Mouse (Mus musculus) megakaryocyte, adult 5-6 weeks (primary cell): ENCODE data around the gene Aff1. TPM values are rescaled to one million over a fixed set of nuclear protein-coding genes. Genes with fewer than 3 reads are reported as not detected.

Experiments used
- ATAC-seq: 2 replicates; pipeline ENCODE4 v1.8.0; 2016; ENCODE audit warnings: mild to moderate bottlenecking, inconsistent platforms; ENCODE audit not compliant: poor library complexity, severe bottlenecking
- total RNA-seq, 2 experiments: library from RNA; stranded (forward) in 1 of 2; stranded (reverse) in 1 of 2; fragments of 153-499, 151-499 nt in 1 of 2; fragments of 221-1000, 200-1000 nt in 1 of 2; gene quantifications; 2 replicates each; pipeline versions ENCODE4 v1.2.3 to v1.2.4; 2015 to 2017

Gene Aff1
- total RNA-seq, 2 experiments from 2014 or later = 16.3 to 45.0 TPM

DNA sequence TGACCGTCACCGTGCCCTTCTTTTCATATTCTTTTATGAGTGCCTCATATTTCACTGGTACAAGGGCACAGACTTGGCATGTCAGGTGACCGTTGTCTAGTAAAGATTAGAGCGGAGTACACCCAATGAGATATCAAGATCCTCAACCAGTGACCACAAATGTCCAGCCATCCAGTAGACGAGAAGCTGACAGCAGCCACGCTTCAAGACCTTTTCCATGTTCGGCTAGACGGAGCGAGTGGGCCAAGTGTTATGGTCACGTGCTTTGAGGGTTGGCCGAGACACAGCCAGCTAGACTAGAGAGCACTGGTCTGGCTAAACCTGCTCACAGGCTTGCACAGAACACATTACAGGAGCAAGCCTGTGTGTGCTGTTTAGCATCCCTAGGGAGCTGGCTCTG lies 168.4 kb downstream of the Aff1 start:
- ATAC-seq = no peak

DNA sequence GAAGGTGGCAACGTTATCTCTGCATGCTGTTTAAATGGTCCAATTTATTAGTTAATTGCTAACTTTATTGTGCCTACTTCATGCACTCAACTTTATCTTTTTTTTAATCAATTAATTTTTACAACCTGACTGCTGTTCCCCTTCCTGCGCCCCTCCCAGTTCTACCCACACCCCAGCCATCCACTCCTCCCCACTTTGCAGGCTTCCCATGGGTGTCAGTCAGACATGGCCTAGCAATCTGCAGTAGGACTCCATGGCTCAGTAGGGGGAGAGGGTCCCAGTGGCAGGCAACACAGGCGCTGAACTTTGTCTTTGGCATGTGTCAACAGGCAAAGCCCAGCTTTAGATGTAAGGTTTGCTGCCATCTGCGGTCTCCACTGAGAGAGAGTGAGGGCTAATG lies 171.6 kb downstream of the Aff1 start:
- no peak for ATAC-seq

- ATAC-seq = no peak
Measured at GRCm38 (mm10) chr5:103889766-103890165, 197.6 kb downstream of the Aff1 start.

DNA sequence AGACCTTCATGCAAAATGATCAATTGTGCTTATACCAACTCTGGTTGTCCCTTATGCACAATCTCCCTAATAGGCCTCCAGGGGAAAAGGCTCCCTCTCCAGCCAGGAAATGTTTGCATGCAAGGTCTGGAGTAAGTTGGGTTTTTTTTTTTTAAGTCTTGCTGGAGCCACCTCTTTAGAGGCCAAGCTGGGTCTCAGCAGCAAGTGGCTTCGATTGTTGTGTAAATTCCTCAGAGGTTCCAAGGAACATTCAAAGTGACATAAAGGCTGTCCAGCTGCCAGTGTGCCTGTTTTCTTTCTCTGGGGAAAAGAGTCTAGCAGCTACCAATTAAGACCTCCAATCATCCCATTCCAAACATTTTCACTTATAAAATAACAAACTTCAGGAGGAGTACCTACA lies 206.1 kb downstream of the Aff1 start:
- no peak for ATAC-seq

Other genes with a start within 250 kb of the Aff1 start
- not detected in 2 replicates for gene Slc10a6, start 63.0 kb upstream of the Aff1 start, total RNA-seq (2015)
- not detected in 2 replicates for gene Slc10a6, start 63.0 kb upstream of the Aff1 start, total RNA-seq (2017)
- not detected in 2 replicates for gene 1700016H13Rik, start 36.4 kb upstream of the Aff1 start, total RNA-seq (2015)
- not detected in 2 replicates for gene 1700016H13Rik, start 36.4 kb upstream of the Aff1 start, total RNA-seq (2017)
- 0.21 and 0.87 TPM in 2 replicates for gene Klhl8, start 218.9 kb downstream of the Aff1 start, total RNA-seq (2015)
- gene Klhl8, start 218.9 kb downstream of the Aff1 start, total RNA-seq (2017) = 0.95 and 2.0 TPM in 2 replicates